Mouse (Mus musculus): ENCODE data around the gene Dnaja1.
A peak's percentile ranks its signal among the peaks of the same experiment; 100 is the strongest.

The Dnaja1 gene

GRCm38 (mm10) chr4:40757157-40757779 lies 35.3 kb downstream of the Dnaja1 start:
- no peak for DNase-seq (ENCODE audit: low spot score)

GRCm38 (mm10) chr4:40757780-40758420 lies 36.0 kb downstream of the Dnaja1 start, which contains the start of gene Smu1:
TSS of gene Smu1 (minus strand) at chr4:40757923.
- peak; percentile 98 for DNase-seq (ENCODE audit: low spot score)

- DNase-seq (ENCODE audit: low spot score): no peak
Observed at GRCm38 (mm10) chr4:40759876-40760275, 37.9 kb downstream of the Dnaja1 start.

- DNase-seq (ENCODE audit: low spot score): peak; percentile 74
Observed at GRCm38 (mm10) chr4:40774279-40775259, 52.6 kb downstream of the Dnaja1 start.

GRCm38 (mm10) chr4:40776416-40776815 lies 54.5 kb downstream of the Dnaja1 start:
- DNase-seq (ENCODE audit: low spot score): peak; percentile 33

GRCm38 (mm10) chr4:40777116-40777515 lies 55.2 kb downstream of the Dnaja1 start:
- DNase-seq (ENCODE audit: low spot score): no peak

GRCm38 (mm10) chr4:40778656-40779055 lies 56.7 kb downstream of the Dnaja1 start:
- DNase-seq (ENCODE audit: low spot score): no peak

GRCm38 (mm10) chr4:40781143-40781542 lies 59.2 kb downstream of the Dnaja1 start:
- DNase-seq (ENCODE audit: low spot score): no peak

- DNase-seq (ENCODE audit: low spot score): no peak
Observed at GRCm38 (mm10) chr4:40781797-40782495, 60.0 kb downstream of the Dnaja1 start.

GRCm38 (mm10) chr4:40783049-40783448 lies 61.1 kb downstream of the Dnaja1 start:
- DNase-seq (ENCODE audit: low spot score): no peak

GRCm38 (mm10) chr4:40784556-40785169 lies 62.7 kb downstream of the Dnaja1 start:
- DNase-seq (ENCODE audit: low spot score): no peak

- no peak for DNase-seq (ENCODE audit: low spot score)
Observed at GRCm38 (mm10) chr4:40785620-40786166, 63.7 kb downstream of the Dnaja1 start.

- no peak for DNase-seq (ENCODE audit: low spot score)
Observed at GRCm38 (mm10) chr4:40786578-40786977, 64.6 kb downstream of the Dnaja1 start.

Measured in urinary bladder, postnatal 25 days (tissue).